Mouse (Mus musculus) skeletal muscle tissue, postnatal 0 days (tissue): Measurements from ENCODE around the gene Ccdc80. TPM values are rescaled to one million over a fixed set of nuclear protein-coding genes. Genes with fewer than 3 reads are reported as not detected.

Experiments
- polyA plus RNA-seq: library from polyadenylated mRNA; unstranded; fragments of >200 nt; fragmentation: Nextera tagmentation; extraction: Ambion mirVana; gene quantifications from 2 replicates; pipeline ENCODE4 v1.2.1, GENCODE M21; 2015

The Ccdc80 gene
- polyA plus RNA-seq, result 95.5 and 121 TPM in 2 replicates

GRCm38 (mm10) chr16:45093137-45093731, at the start of gene Ccdc80:
Gene Ccdc80, plus strand, starts transcription at chr16:45093402.

GRCm38 (mm10) chr16:45158522-45159388, 65.6 kb downstream of the Ccdc80 start, which contains the start of the genes Slc35a5 and Atg3:
Gene Slc35a5, minus strand, starts transcription at chr16:45158706.
Gene Atg3, plus strand, starts transcription at chr16:45158785.

Other genes starting within 250 kb of the Ccdc80 start
- gene Cd200r2, start 226.3 kb upstream of the Ccdc80 start, polyA plus RNA-seq, result not detected in 2 replicates
- gene Cd200r3, start 149.7 kb upstream of the Ccdc80 start, polyA plus RNA-seq, result 5.6 and 9.5 TPM in 2 replicates
- 7.8 and 9.2 TPM in 2 replicates for gene Slc35a5, start 65.3 kb downstream of the Ccdc80 start, polyA plus RNA-seq
- 27.3 and 33.2 TPM in 2 replicates for gene Atg3, start 65.4 kb downstream of the Ccdc80 start, polyA plus RNA-seq
- 0.18 TPM in 1 of 2 replicates, not detected in the other for gene Btla, start 130.9 kb downstream of the Ccdc80 start, polyA plus RNA-seq